Mouse (Mus musculus) stomach, embryonic 14.5 days (tissue): ENCODE measurements around the gene Rack1. TPM values are rescaled to one million over a fixed set of nuclear protein-coding genes. Genes with fewer than 3 reads are reported as not detected.

Experiments used
- ATAC-seq: fragments of 200-750 bp; cut with Nextera tagmentation; 2 replicates; pipeline ENCODE4 v1.8.0; 2017; ENCODE audit warnings: low read depth, moderate TSS enrichment; ENCODE audit not compliant: insufficient number of reproducible peaks, insufficient read depth, low FRiP score
- H3K27ac ChIP-seq: fragments of 300-500 bp; sonication (generic); 2 replicates; pipeline ENCODE4 v1.5.1; 2014; ENCODE audit warnings: mild to moderate bottlenecking, low read length, moderate library complexity, mixed read lengths
- H3K27me3 ChIP-seq: fragments of 300-500 bp; sonication (generic); 2 replicates; pipeline ENCODE4 v1.6.1; 2014; ENCODE audit warnings: low read length, control low read depth, mixed read lengths; ENCODE audit not compliant: control insufficient read depth, insufficient read depth
- H3K36me3 ChIP-seq: fragments of 300-500 bp; sonication (generic); 2 replicates; pipeline ENCODE4 v1.6.1; 2014; ENCODE audit warnings: mild to moderate bottlenecking, control low read depth, low read length, moderate library complexity, mixed read lengths; ENCODE audit not compliant: control insufficient read depth, insufficient read depth
- H3K4me1 ChIP-seq: fragments of 300-500 bp; sonication (generic); 2 replicates; pipeline ENCODE4 v1.6.1; 2014; ENCODE audit warnings: low read length, control low read depth, mixed read lengths; ENCODE audit not compliant: control insufficient read depth, insufficient read depth
- H3K4me2 ChIP-seq: fragments of 300-500 bp; sonication (generic); replicated peaks from 2 replicates; pipeline ENCODE4 v1.6.1; 2014; ENCODE audit warnings: low read depth, low read length, control low read depth
- H3K4me3 ChIP-seq: fragments of 300-500 bp; sonication (generic); 2 replicates; pipeline ENCODE4 v1.5.1; 2014; ENCODE audit warnings: low read depth, low read length, control low read depth
- H3K9ac ChIP-seq: fragments of 300-500 bp; sonication (generic); replicated peaks from 2 replicates; pipeline ENCODE4 v1.6.1; 2014; ENCODE audit warnings: low read depth, mild to moderate bottlenecking, control low read depth, low read length, moderate library complexity, mixed read lengths
- H3K9me3 ChIP-seq: fragments of 300-500 bp; sonication (generic); 2 replicates; pipeline ENCODE4 v1.6.1; 2016; ENCODE audit warnings: low read depth, low read length, control low read depth; ENCODE audit not compliant: control insufficient read depth
- WGBS: fragments of 180-500 bp; shearing (Covaris S2); extraction: QIAGEN DNeasy Blood & Tissue Kit; methylation state at CpG from one replicate; pipeline ENCODE4 v1.1.7; 2014; 5-methylcytosine and 5-hydroxymethylcytosine counted together
- polyA plus RNA-seq: library from polyadenylated mRNA; unstranded; fragments of >200 nt; fragmentation: Nextera tagmentation; extraction: Ambion mirVana; gene quantifications from 2 replicates; pipeline ENCODE4 v1.2.1, GENCODE M21; 2014

The Rack1 gene
- polyA plus RNA-seq, 1 experiment from 2014 or later: 984 TPM

DNA sequence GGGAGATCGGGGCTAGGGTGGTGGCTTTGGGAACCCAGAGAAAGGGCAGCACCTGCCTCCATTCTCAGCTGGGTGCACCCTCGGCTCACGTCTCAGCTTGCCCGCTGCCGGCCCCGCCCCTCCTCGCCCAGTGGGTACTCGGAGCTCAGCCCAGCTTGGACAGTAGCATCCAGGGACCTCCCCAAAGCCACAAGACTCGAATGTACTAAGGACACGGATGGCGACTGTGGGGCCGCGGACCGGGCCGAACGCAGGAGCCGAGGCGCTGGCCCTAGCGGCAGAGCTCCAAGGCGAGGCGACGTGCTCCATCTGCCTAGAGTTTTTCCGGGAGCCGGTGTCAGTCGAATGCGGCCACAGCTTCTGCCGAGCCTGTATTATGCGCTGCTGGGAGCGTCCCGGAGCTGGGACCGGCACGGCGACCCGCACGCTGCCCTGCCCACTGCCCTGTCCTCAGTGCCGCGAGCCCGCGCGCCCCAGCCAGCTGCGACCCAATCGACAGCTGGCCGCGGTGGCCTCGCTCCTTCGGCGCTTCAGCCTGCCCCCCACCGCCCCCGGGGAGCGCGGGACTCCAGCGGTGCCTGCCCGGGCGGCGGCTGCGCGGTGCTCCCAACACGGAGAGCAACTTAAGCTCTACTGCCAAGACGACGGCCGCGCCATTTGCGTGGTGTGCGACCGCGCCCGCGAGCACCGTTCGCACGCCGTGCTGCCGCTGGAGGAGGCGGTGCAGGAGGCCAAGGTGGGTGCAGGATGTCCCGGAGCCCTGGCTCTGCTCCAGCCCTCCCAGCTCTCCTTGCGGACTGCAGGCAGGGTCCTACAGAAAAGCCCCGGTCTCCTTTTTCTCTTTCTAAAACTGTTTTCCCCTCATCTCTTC, 37.4 kb downstream of the Rack1 start:
- Histone ChIP-seq H3K27me3 (no peaks in the 10 kb centered on the region), H3K9me3 (no peaks in the 10 kb centered on the region), H3K36me3 (no peaks in the 10 kb centered on the region), H3K4me3 (peak overlapping the region; percentile 68), H3K4me2 (peak overlapping the region; percentile 52), H3K27ac (peak overlapping the region; percentile 28; the same call in 1 of the 2 replicates), H3K4me1 (peaks cover 6% of the 10 kb centered on the region; the same call in 1 of the 2 replicates), H3K9ac (peak overlapping the region; percentile 49)
- peak; percentile 16; the same call in 1 of the 2 replicates for ATAC-seq
- WGBS: under 1% methylated on average over 69 of the region's 77 CpGs

DNA sequence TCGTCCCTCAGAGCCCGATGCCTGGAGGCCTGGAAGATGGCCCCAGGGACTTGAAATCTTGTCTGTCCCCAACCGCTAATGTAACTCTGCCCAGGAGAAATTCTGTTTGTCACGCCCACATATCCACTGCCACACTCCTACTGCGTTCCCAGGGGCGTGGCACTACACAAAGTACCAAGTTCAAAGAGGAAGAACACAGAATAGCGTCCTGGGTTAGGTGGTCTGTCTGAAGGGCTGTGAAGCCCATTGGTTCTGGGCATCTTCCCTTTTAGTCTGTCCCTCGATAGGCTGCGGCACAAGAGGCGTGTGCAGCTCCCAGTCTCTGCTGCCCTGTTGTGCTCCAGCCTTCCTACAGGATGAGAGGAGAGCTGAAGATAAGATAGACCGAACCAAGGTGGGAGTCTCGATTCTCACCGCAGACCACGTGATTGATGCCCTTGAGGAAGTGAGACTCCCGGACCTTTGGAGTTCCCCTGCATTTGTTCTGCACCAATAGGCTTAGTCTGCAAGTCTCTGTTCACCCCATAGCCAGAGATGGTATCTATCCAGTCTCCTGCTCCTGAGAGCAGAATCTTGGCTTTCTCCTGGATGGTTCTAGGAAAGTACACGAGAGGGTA, 38.2 kb downstream of the Rack1 start:
- H3K9ac ChIP-seq: 0 out of 2 replicates have a peak overlapping the region, but pooled peaks have one; percentile 49
- 2% methylated on average over 16 of the region's 16 CpGs for WGBS
- peak overlapping the region; percentile 68 for H3K4me3 ChIP-seq
- ATAC-seq: no peak
- H3K4me2 ChIP-seq: peak overlapping the region; percentile 52
- H3K4me1 ChIP-seq: peaks cover 6% of the 10 kb centered on the region; the same call in 1 of the 2 replicates
- H3K27ac ChIP-seq: no peak overlapping the region
- H3K27me3 ChIP-seq: no peaks in the 10 kb centered on the region
- H3K36me3 ChIP-seq: no peaks in the 10 kb centered on the region
- no peaks in the 10 kb centered on the region for H3K9me3 ChIP-seq

DNA sequence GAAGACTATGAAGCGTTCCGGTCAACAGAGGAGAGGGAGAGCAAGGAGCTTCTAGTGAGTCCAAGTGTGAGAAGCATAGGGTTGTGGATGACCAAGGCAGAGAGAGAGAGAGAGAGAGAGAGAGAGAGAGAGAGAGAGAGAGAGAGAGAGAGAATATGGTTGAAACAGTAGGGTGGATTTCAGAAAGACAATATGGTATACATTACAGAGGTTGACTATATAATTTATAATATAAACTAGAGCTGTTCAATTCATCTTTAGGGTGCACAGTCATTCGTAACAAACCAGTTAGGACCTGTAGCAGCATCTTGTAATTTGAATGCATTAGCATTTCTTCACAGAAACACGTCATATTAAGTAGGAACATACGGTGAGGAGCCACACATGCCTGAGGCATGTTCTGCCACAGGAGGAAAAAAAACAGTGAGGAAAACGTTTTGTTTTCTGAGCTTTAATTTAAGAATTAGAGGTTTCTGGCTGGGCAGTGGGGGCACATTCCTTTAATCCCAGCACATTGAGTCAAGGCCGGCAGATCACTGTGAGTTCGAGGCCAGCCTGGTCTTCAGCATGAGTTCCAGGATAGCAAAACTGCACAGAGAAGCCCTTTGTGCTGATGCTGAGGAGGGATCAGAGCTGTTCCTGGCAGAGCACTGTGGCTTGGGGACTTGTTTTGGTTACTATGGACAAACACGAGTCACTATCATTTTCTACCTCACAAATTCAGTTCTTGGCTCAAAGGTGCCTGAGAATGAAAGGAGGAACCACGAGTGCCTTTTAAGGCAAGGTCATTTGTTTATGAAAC, 38.9 kb downstream of the Rack1 start:
- Histone ChIP-seq H3K36me3 (no peaks in the 10 kb centered on the region), H3K27ac (no peak overlapping the region), H3K27me3 (no peaks in the 10 kb centered on the region), H3K9ac (no peak overlapping the region), H3K4me1 (peaks cover 6% of the 10 kb centered on the region; the same call in 1 of the 2 replicates), H3K9me3 (no peaks in the 10 kb centered on the region), H3K4me3 (no peak overlapping the region), H3K4me2 (peak overlapping the region; percentile 52)
- 79% methylated on average over 10 of the region's 10 CpGs for WGBS
- no peak for ATAC-seq

DNA sequence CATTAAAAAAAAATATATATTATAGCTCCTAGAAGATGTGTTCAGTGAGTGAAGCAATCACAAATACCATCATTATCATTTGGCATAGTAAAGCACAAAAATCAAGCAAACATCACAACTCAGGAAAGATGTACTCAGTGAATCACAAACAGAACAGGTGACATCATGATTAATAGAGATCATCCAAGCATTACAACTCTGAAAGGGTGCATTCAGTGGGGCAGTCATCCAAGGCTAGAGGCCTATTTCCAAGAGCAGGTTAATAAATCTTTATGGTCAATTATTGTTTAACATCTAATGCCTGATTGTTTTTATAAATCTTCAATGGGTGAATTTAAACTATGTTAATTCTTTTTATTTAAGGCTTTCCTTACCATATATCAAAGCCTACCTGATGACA, 40.7 kb downstream of the Rack1 start:
- Histone ChIP-seq H3K4me2 (no peak overlapping the region), H3K36me3 (no peaks in the 10 kb centered on the region), H3K27ac (no peak overlapping the region), H3K9ac (no peak overlapping the region), H3K4me3 (no peak overlapping the region), H3K9me3 (no peaks in the 10 kb centered on the region), H3K4me1 (peaks cover 6% of the 10 kb centered on the region; the same call in 1 of the 2 replicates), H3K27me3 (no peaks in the 10 kb centered on the region)
- ATAC-seq: no peak

DNA sequence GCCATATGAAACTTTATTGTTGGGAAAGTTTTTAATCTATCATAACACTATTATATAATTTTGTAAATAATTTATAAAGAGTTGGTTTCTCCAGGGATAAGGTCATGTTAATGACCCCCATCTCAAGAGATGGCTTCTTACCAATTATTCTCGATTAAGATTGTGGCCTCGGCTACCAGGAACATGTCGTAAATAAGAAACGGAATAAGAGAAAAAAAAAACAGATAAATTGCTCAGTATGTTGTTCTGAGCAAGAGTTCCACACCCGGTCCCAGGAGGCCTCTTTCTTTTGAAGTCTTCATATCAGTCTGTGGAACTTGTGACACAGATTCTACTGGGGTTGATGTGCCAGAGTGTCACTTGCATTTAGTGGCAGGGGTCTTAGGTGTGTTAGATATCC, 41.1 kb downstream of the Rack1 start:
- 82% methylated on average over 5 of the region's 5 CpGs for WGBS
- Histone ChIP-seq H3K36me3 (no peaks in the 10 kb centered on the region), H3K4me1 (peaks cover 6% of the 10 kb centered on the region; the same call in 1 of the 2 replicates), H3K27ac (no peak overlapping the region), H3K9ac (no peak overlapping the region), H3K4me2 (no peak overlapping the region), H3K4me3 (no peak overlapping the region), H3K27me3 (no peaks in the 10 kb centered on the region), H3K9me3 (no peaks in the 10 kb centered on the region)
- no peak for ATAC-seq

DNA sequence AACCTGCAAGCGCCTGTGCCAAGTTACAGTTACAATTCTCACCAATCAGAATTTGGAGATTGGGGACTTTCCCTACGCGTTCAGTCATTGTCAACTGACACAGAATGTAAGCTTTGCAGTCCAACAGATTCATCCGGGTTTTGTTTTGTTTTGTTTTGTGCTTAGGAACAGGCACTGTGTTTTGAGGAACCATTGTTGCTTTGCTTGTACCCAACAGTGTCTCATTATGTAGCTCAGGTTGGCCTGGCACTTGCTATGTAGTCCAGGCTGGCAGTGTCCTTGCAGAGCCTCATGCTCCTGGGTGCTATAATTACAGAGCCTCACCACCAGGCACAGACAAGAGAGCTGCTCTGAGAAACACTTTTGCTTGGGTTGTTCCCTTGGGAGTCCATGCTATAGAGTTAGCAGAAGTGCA, 42.3 kb downstream of the Rack1 start:
- no peak for ATAC-seq
- Histone ChIP-seq H3K4me3 (no peak overlapping the region), H3K9me3 (no peaks in the 10 kb centered on the region)

DNA sequence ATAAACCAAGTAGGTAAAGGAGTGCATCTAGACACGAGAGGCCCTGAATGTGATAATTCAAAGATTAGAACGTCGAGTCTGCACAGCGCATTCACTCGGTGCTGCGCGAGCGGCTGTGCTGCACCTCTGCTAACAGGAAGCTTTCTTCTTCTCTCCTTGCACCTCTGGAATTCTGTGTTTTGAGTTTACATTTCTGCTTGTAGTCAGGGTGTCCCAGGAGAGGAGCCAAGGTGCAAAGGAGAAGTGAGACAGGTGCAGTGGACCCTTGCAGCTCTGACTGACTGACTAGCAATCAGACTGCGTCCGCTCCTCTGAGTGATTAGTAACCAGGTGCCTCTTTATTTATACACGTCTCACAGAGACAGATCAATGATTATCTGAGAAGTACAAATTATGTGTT, 43.1 kb downstream of the Rack1 start:
- no peak overlapping the region for H3K9ac ChIP-seq
- 61% methylated on average over 11 of the region's 11 CpGs for WGBS
- no peaks in the 10 kb centered on the region for H3K27me3 ChIP-seq
- no peaks in the 10 kb centered on the region for H3K9me3 ChIP-seq
- H3K27ac ChIP-seq: no peak overlapping the region
- H3K4me2 ChIP-seq: no peak overlapping the region
- H3K4me1 ChIP-seq: 0 out of 2 replicates have a peak, but pooled peaks cover 3% of the 10 kb centered on the region
- ATAC-seq: no peak
- H3K4me3 ChIP-seq: no peak overlapping the region
- no peaks in the 10 kb centered on the region for H3K36me3 ChIP-seq

More for the DNA sequence above, 42.3 kb downstream of the Rack1 start:
- Histone ChIP-seq H3K27me3 (no peaks in the 10 kb centered on the region), H3K9ac (no peak overlapping the region), H3K4me1 (0 out of 2 replicates have a peak, but pooled peaks cover 3% of the 10 kb centered on the region), H3K36me3 (no peaks in the 10 kb centered on the region), H3K4me2 (no peak overlapping the region), H3K27ac (no peak overlapping the region)
- WGBS: 79% methylated on average over 4 of the region's 4 CpGs

DNA sequence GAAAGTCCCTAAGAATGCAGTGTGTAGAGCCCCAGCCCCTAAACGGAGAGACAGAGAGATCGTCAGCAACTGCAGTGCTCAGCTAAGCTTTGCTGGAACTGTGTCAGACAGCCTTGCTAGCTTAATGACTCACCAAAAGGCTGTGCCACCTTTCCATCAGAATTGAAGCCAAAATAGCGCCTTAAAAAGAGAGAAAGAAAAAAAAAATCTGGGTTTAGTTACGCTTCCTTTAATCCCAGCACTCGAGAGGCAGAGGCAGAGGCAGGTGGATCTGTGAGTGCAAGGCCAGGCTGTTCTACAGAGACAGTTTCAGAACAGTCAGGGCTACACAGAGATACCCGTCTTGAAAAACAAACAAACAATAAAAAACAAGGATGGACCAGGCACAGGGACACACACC, 44.2 kb downstream of the Rack1 start:
- H3K9me3 ChIP-seq: no peaks in the 10 kb centered on the region
- WGBS: 59% methylated on average over 6 of the region's 6 CpGs
- H3K36me3 ChIP-seq: no peaks in the 10 kb centered on the region
- no peaks in the 10 kb centered on the region for H3K4me1 ChIP-seq
- H3K9ac ChIP-seq: no peak overlapping the region
- ATAC-seq: no peak
- no peak overlapping the region for H3K4me3 ChIP-seq
- H3K27me3 ChIP-seq: no peaks in the 10 kb centered on the region
- H3K4me2 ChIP-seq: no peak overlapping the region
- no peak overlapping the region for H3K27ac ChIP-seq
